Mouse (Mus musculus) cortical plate, adult 2 months (tissue): ENCODE data around the gene Olfr1193. TPM values are rescaled to one million over a fixed set of nuclear protein-coding genes. Genes with fewer than 3 reads are reported as not detected.
"Not testable (repeated sequence)": the region's sequence is repeated elsewhere in the genome, so short reads cannot be mapped to it uniquely, and the experiment has no call there.

Experiments
- H3K27ac ChIP-seq: fragments of 200-500 bp; 2 replicates; pipeline ENCODE4 v1.5.1; 2012; ENCODE audit warnings: low read length, control low read depth, inconsistent platforms; ENCODE audit not compliant: insufficient read depth
- H3K4me1 ChIP-seq: fragments of 200-500 bp; 2 replicates; pipeline ENCODE4 v1.6.1; 2011; ENCODE audit warnings: low read length; ENCODE audit not compliant: control insufficient read depth, insufficient read depth
- H3K4me3 ChIP-seq: fragments of 200-500 bp; 2 replicates; pipeline ENCODE4 v1.5.1; 2011; ENCODE audit warnings: mild to moderate bottlenecking, low read length, control low read depth; ENCODE audit not compliant: insufficient read depth
- CTCF ChIP-seq: fragments of 200-500 bp; IDR thresholded peaks from 2 replicates; pipeline ENCODE4 v1.5.1; 2011; ENCODE audit warnings: mild to moderate bottlenecking, control low read depth, low read length; ENCODE audit not compliant: insufficient read depth; ENCODE audit errors: extremely low read depth
- POLR2A ChIP-seq: fragments of 200-500 bp; IDR thresholded peaks from 2 replicates; pipeline ENCODE4 v1.6.1; 2011; ENCODE audit warnings: mild to moderate bottlenecking, low read length, control low read depth; ENCODE audit not compliant: insufficient read depth; ENCODE audit errors: extremely low read depth
- polyA plus RNA-seq: library from polyadenylated mRNA; depleted of rRNA; stranded (reverse); fragments of >200 nt; gene quantifications from 2 replicates; pipeline ENCODE4 v1.2.3, GENCODE M21; 2012; rRNA removed

The Olfr1193 gene
- not detected in 2 replicates for polyA plus RNA-seq

GRCm38 (mm10) chr2:88675328-88675727 lies at the start of gene Olfr1193:
TSS of gene Olfr1193 (plus strand) at chr2:88675628.
- not testable (repeated sequence) for H3K4me3 ChIP-seq, H3K27ac ChIP-seq, H3K4me1 ChIP-seq

DNA sequence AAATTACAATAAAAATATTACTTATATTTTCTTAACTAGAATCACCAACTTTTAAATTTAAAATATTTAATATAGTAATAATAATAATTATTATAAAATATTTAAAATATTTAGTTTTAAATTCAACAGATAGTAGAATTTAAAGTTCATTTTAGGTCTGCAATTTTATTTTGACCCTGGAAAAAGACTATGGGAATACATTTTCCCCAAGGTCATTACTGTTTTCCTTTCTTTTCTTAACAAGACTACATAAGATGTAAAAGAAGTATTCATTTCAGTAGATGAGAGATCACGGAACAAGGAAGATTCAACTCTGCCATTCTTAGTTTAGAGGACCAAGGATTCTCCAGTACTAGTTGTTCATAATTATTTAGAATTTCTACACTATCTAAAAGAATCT lies 35.2 kb upstream of the Olfr1193 start, which contains the start of gene Olfr1191-ps1:
Olfr1191-ps1 (plus strand) TSS at position 301 of the 400 bp plus-strand sequence.
- H3K4me3 ChIP-seq, H3K4me1 ChIP-seq, H3K27ac ChIP-seq: not testable (repeated sequence)

DNA sequence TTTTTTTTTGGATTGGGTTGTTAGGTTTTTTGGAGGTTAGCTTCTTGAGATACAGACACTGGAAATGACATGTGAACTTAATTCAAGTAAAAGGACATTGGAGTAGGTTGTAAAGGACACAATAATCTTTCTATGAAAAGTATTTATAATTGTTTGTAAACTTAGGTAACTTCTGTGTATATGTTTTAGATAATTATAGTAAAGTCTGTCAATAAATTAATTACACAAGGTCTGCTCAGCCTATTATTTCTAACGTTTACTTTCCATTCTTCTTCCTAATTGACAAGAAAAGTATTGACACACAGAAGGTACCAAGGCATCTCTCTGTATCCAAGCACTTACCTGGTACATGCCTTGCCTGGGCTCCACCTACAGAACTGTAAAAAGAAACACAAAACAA lies 27.2 kb upstream of the Olfr1193 start, which contains the start of gene Olfr1192-ps1:
Olfr1192-ps1 (plus strand) TSS at position 301 of the 400 bp plus-strand sequence.
- H3K4me1 ChIP-seq: no peaks in the 10 kb centered on the region
- no peak within 1 kb of the TSS for H3K27ac ChIP-seq
- TF ChIP-seq CTCF: no peak
- no peak for TF ChIP-seq POLR2A
- H3K4me3 ChIP-seq: no peak within 1 kb of the TSS

- no peak for TF ChIP-seq CTCF
- no peak for TF ChIP-seq POLR2A
- H3K4me3 ChIP-seq: no peak within 1 kb of the TSS
- no peak within 1 kb of the TSS for H3K27ac ChIP-seq
- H3K4me1 ChIP-seq: no peaks in the 10 kb centered on the region
Observed at GRCm38 (mm10) chr2:88689087-88689486, 13.7 kb downstream of the Olfr1193 start, which contains the start of gene Olfr1195. TSS of gene Olfr1195 (minus strand) at chr2:88689187.

DNA sequence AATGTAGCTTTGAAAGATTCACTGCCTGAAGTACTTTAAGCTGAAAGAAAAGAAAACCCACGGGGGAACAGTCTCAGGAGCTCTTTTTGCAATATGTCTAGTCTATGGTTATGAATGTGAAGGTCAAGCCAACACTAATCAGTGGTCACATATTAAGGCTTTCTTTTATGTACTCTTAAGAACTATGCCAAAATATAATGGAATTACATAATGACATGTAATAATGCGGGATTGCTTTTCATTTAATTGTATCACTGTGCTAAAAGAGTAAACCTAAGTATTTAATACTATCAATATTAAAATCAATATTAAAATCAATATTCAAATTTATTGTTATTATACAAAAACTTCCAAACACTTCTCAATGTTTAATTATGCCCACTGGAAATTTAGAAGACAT lies 29.1 kb downstream of the Olfr1193 start, which contains the start of gene Olfr1196:
Olfr1196 (minus strand) TSS at position 101 of the 400 bp plus-strand sequence.
- H3K27ac ChIP-seq: no peak within 1 kb of the TSS
- TF ChIP-seq CTCF (no peak), POLR2A (no peak)
- H3K4me1 ChIP-seq: no peaks in the 10 kb centered on the region
- no peak within 1 kb of the TSS for H3K4me3 ChIP-seq

Other genes starting within 250 kb of the Olfr1193 start
- gene Olfr1181, start 249.5 kb upstream of the Olfr1193 start, polyA plus RNA-seq: not detected in 2 replicates
- not detected in 2 replicates for gene Gm13757, start 226.5 kb upstream of the Olfr1193 start, polyA plus RNA-seq
- gene Olfr1183, start 220.8 kb upstream of the Olfr1193 start, polyA plus RNA-seq: not detected in 2 replicates
- gene Olfr1184, start 192.0 kb upstream of the Olfr1193 start, polyA plus RNA-seq: not detected in 2 replicates
- not detected in 2 replicates for gene Olfr1185-ps1, start 182.3 kb upstream of the Olfr1193 start, polyA plus RNA-seq
- not detected in 2 replicates for gene Olfr1186, start 157.1 kb upstream of the Olfr1193 start, polyA plus RNA-seq
- gene Olfr1188, start 118.7 kb upstream of the Olfr1193 start, polyA plus RNA-seq: not detected in 2 replicates
- gene Olfr1189, start 89.2 kb upstream of the Olfr1193 start, polyA plus RNA-seq: not detected in 2 replicates
- not detected in 2 replicates for gene Olfr1191-ps1, start 35.1 kb upstream of the Olfr1193 start, polyA plus RNA-seq
- not detected in 2 replicates for gene Olfr1192-ps1, start 27.1 kb upstream of the Olfr1193 start, polyA plus RNA-seq
- not detected in 2 replicates for gene Olfr1195, start 13.6 kb downstream of the Olfr1193 start, polyA plus RNA-seq
- not detected in 2 replicates for gene Olfr1196, start 29.0 kb downstream of the Olfr1193 start, polyA plus RNA-seq
- gene Olfr1197, start 56.7 kb downstream of the Olfr1193 start, polyA plus RNA-seq: not detected in 2 replicates
- gene Olfr1198, start 75.7 kb downstream of the Olfr1193 start, polyA plus RNA-seq: not detected in 2 replicates
- not detected in 2 replicates for gene Olfr1199, start 84.8 kb downstream of the Olfr1193 start, polyA plus RNA-seq
- gene Olfr1200, start 94.9 kb downstream of the Olfr1193 start, polyA plus RNA-seq: not detected in 2 replicates
- not detected in 2 replicates for gene Olfr1201, start 117.4 kb downstream of the Olfr1193 start, polyA plus RNA-seq
- gene Olfr1202, start 138.9 kb downstream of the Olfr1193 start, polyA plus RNA-seq: not detected in 2 replicates
- not detected in 2 replicates for gene Olfr1205, start 154.1 kb downstream of the Olfr1193 start, polyA plus RNA-seq
- not detected in 2 replicates for gene Olfr1204, start 173.7 kb downstream of the Olfr1193 start, polyA plus RNA-seq
- gene Olfr1206, start 187.6 kb downstream of the Olfr1193 start, polyA plus RNA-seq: not detected in 2 replicates
- gene Olfr1208, start 226.7 kb downstream of the Olfr1193 start, polyA plus RNA-seq: not detected in 2 replicates
- not detected in 2 replicates for gene Olfr1209, start 239.5 kb downstream of the Olfr1193 start, polyA plus RNA-seq